Mouse (Mus musculus) olfactory bulb, adult 2 months (tissue): ENCODE measurements at regions not wholly inside any gene's neighbourhood (a gene's known extent, or its start where the extent isn't known, plus 50 kb on each side); places are given as distances from the start of the nearest gene placed in this dataset.

Source experiments
- H3K27ac ChIP-seq: fragments of 200-500 bp; 2 replicates; pipeline ENCODE4 v1.5.1; 2012; ENCODE audit warnings: low read depth, low read length; ENCODE audit not compliant: insufficient read depth
- H3K4me1 ChIP-seq: fragments of 200-500 bp; 2 replicates; pipeline ENCODE4 v1.6.1; 2012; ENCODE audit warnings: low read length; ENCODE audit not compliant: control insufficient read depth, insufficient read depth
- H3K4me3 ChIP-seq: fragments of 200-500 bp; 2 replicates; pipeline ENCODE4 v1.5.1; 2012; ENCODE audit warnings: mild to moderate bottlenecking, low read depth, low read length, moderate library complexity; ENCODE audit not compliant: insufficient read depth
- CTCF ChIP-seq: fragments of 200-500 bp; IDR thresholded peaks from 2 replicates; pipeline ENCODE4 v1.5.1; 2012; ENCODE audit warnings: low read depth, mild to moderate bottlenecking, low read length, moderate library complexity; ENCODE audit not compliant: insufficient read depth
- POLR2A ChIP-seq: fragments of 200-500 bp; IDR thresholded peaks from 2 replicates; pipeline ENCODE4 v1.6.1; 2012; ENCODE audit warnings: mild to moderate bottlenecking, low read depth, low read length, moderate library complexity; ENCODE audit not compliant: insufficient read depth
- WGBS: fragments of 180-500 bp; shearing (Covaris S2); methylation state at CpG from one replicate; pipeline ENCODE4 v1.1.7; 2018; 5-methylcytosine and 5-hydroxymethylcytosine counted together

GRCm38 (mm10) chr12:106220071-106220470, 210.0 kb downstream of the Vrk1 start:
- TF ChIP-seq CTCF (no peak), POLR2A (no peak)
- Histone ChIP-seq H3K4me3 (no peak overlapping the region), H3K27ac (no peak overlapping the region), H3K4me1 (peaks cover 7% of the 10 kb centered on the region; the same call in 1 of the 2 replicates)
- 19% methylated on average over 3 of the region's 3 CpGs for WGBS

- TF ChIP-seq CTCF (no peak), POLR2A (no peak)
- H3K4me3 ChIP-seq: no peak overlapping the region
- peaks cover 15% of the 10 kb centered on the region for H3K4me1 ChIP-seq
- no peak overlapping the region for H3K27ac ChIP-seq
- 58% methylated on average over 7 of the region's 7 CpGs for WGBS
Observed at GRCm38 (mm10) chr12:106226276-106226675, 216.2 kb downstream of the Vrk1 start.

- Histone ChIP-seq H3K4me3 (no peak overlapping the region), H3K4me1 (peaks cover 15% of the 10 kb centered on the region), H3K27ac (no peak overlapping the region)
- no peak for TF ChIP-seq CTCF
- no peak for TF ChIP-seq POLR2A
- 18% methylated on average over 25 of the region's 25 CpGs for WGBS
Observed at GRCm38 (mm10) chr12:106226776-106227562, 216.9 kb downstream of the Vrk1 start.

GRCm38 (mm10) chr12:106227563-106227840, 217.5 kb downstream of the Vrk1 start:
- Histone ChIP-seq H3K4me3 (no peak overlapping the region), H3K27ac (no peak overlapping the region), H3K4me1 (peaks cover 15% of the 10 kb centered on the region)
- TF ChIP-seq CTCF: no peak
- no peak for TF ChIP-seq POLR2A
- WGBS: 41% methylated on average over 8 of the region's 8 CpGs

GRCm38 (mm10) chr12:106245178-106245840, 235.3 kb downstream of the Vrk1 start:
- Histone ChIP-seq H3K4me1 (no peaks in the 10 kb centered on the region), H3K27ac (no peak overlapping the region), H3K4me3 (no peak overlapping the region)
- 67% methylated on average over 10 of the region's 10 CpGs for WGBS
- TF ChIP-seq CTCF (no peak), POLR2A (no peak)

GRCm38 (mm10) chr12:106273591-106273990, 263.6 kb downstream of the Vrk1 start:
- WGBS: 71% methylated on average over 7 of the region's 7 CpGs
- Histone ChIP-seq H3K27ac (no peak overlapping the region), H3K4me3 (no peak overlapping the region), H3K4me1 (peaks cover 17% of the 10 kb centered on the region)
- no peak for TF ChIP-seq CTCF
- TF ChIP-seq POLR2A: no peak

GRCm38 (mm10) chr12:106277886-106278285, 267.9 kb downstream of the Vrk1 start:
- WGBS: 46% methylated on average over 14 of the region's 14 CpGs
- Histone ChIP-seq H3K4me1 (peaks cover 24% of the 10 kb centered on the region), H3K4me3 (no peak overlapping the region), H3K27ac (no peak overlapping the region)
- TF ChIP-seq POLR2A: no peak
- TF ChIP-seq CTCF: no peak

- 35% methylated on average over 16 of the region's 16 CpGs for WGBS
- Histone ChIP-seq H3K27ac (peak overlapping the region; percentile 10), H3K4me1 (peaks cover 28% of the 10 kb centered on the region), H3K4me3 (no peak overlapping the region)
- TF ChIP-seq POLR2A (no peak), CTCF (no peak)
Observed at GRCm38 (mm10) chr12:106282491-106283106, 272.6 kb downstream of the Vrk1 start.

- TF ChIP-seq POLR2A (no peak), CTCF (no peak)
- Histone ChIP-seq H3K27ac (peak overlapping the region; percentile 38), H3K4me1 (peaks cover 21% of the 10 kb centered on the region), H3K4me3 (no peak overlapping the region)
- WGBS: 47% methylated on average over 8 of the region's 8 CpGs
Observed at GRCm38 (mm10) chr12:106284814-106285213, 274.8 kb downstream of the Vrk1 start.
